Mouse (Mus musculus): ENCODE data around the gene Agap1. TPM values are rescaled to one million over a fixed set of nuclear protein-coding genes. Genes with fewer than 3 reads are reported as not detected.
A peak's percentile ranks its signal among the peaks of the same experiment; 100 is the strongest.

Gene Agap1
- total RNA-seq, 2 experiments from 2014 or later, result 59.4 to 59.7 TPM

- DNase-seq, result peak in 1 of 2 experiments; percentile 67
Measured at GRCm38 (mm10) chr1:89544094-89544493, 89.5 kb downstream of the Agap1 start.

- DNase-seq, result peak; percentile 78 to 84
Measured at GRCm38 (mm10) chr1:89545099-89545498, 90.5 kb downstream of the Agap1 start.

- DNase-seq, result no peak
Measured at GRCm38 (mm10) chr1:89547525-89548504, 93.2 kb downstream of the Agap1 start.

GRCm38 (mm10) chr1:89550061-89550869, 95.7 kb downstream of the Agap1 start:
- DNase-seq, result no peak

GRCm38 (mm10) chr1:89552470-89552869, 97.9 kb downstream of the Agap1 start:
- DNase-seq, result no peak

- DNase-seq, result no peak
Measured at GRCm38 (mm10) chr1:89553791-89554190, 99.2 kb downstream of the Agap1 start.

GRCm38 (mm10) chr1:89554969-89555856, 100.6 kb downstream of the Agap1 start:
- peak; percentile 75 to 85 for DNase-seq

GRCm38 (mm10) chr1:89556006-89556405, 101.4 kb downstream of the Agap1 start:
- no peak for DNase-seq

GRCm38 (mm10) chr1:89557401-89557800, 102.8 kb downstream of the Agap1 start:
- DNase-seq, result no peak

GRCm38 (mm10) chr1:89558080-89558479, 103.5 kb downstream of the Agap1 start:
- no peak for DNase-seq

- no peak for DNase-seq
Measured at GRCm38 (mm10) chr1:89563399-89563798, 108.8 kb downstream of the Agap1 start.

- peak in 1 of 2 experiments; percentile 40 for DNase-seq
Measured at GRCm38 (mm10) chr1:89566578-89567488, 112.2 kb downstream of the Agap1 start.

GRCm38 (mm10) chr1:89568546-89569405, 114.2 kb downstream of the Agap1 start:
- peak in 1 of 2 experiments; percentile 37 for DNase-seq

- DNase-seq, result peak; percentile 69 to 84
Measured at GRCm38 (mm10) chr1:89570522-89571299, 116.1 kb downstream of the Agap1 start.

GRCm38 (mm10) chr1:89573486-89573885, 118.9 kb downstream of the Agap1 start:
- peak; percentile 57 to 66 for DNase-seq

GRCm38 (mm10) chr1:89574941-89575890, 120.6 kb downstream of the Agap1 start:
- DNase-seq, result peak; percentile 53 to 55

GRCm38 (mm10) chr1:89576174-89576890, 121.7 kb downstream of the Agap1 start:
- DNase-seq, result no peak

All from heart, adult 18-20 months (tissue).